9 mouse cellular contexts compared by ENCODE assay signal in the genomic region with DNA sequence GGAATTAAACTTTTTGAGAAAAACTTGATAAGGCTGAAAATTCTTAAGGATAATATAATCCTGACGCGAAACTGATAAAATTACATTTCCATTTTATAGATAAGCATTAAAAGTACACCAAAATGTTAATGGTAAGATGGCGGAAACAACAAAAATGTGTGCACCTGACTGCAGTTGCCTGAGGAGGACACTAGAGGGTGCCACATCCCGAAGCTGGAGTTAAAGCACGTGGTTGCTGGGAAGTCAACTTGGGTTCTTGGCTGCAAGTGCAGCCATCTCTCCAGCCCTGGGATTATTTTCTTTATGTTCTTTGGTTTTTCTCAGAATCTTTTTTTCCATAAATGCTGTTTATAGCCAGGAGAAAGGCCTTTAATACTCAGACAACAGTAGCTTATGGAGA. TPM values are rescaled to one million over a fixed set of nuclear protein-coding genes. Genes with fewer than 3 reads are reported as not detected.
DNase-seq lines count a peak whose midpoint lies in the region; ATAC-seq and TF ChIP-seq lines count a peak whose summit lies in the region.
"Had no signal": no experiment of that assay in that cellular context is flagged by ENCODE, and none has a peak within 500 bp of the region (broad histone marks: within the 10 kb centered on the region; RNA-seq: fewer than 3 reads in every experiment).

No protein-coding gene starts in this region.

- TF ChIP-seq EP300 in ES-Bruce4 (IDR thresholded peaks at IDR 0.05; ENCODE audit: insufficient read depth, low read depth, low read length): peak; percentile 47; the same call in 1 of the 2 replicates

- no peak overlapping the region for H3K9ac ChIP-seq in limb, embryonic 11.5 days (ENCODE audit: low read length)
- H3K9ac ChIP-seq in ES-Bruce4 (ENCODE audit: low read depth, poor library complexity, severe bottlenecking): no peak overlapping the region
- no peak overlapping the region for H3K9ac ChIP-seq in intestine, embryonic 16.5 days (ENCODE audit: low read depth, low read length)

- H3K27me3 ChIP-seq in limb, embryonic 11.5 days (ENCODE audit: control insufficient read depth, insufficient read depth, low read length): no peaks in the 10 kb centered on the region
- no peaks in the 10 kb centered on the region for H3K27me3 ChIP-seq in limb, embryonic 10.5 days (ENCODE audit: low read depth, poor library complexity, severe bottlenecking)
- H3K27me3 ChIP-seq in ES-Bruce4 (ENCODE audit: control insufficient read depth, insufficient read depth, low read length, poor library complexity, severe bottlenecking): no peaks in the 10 kb centered on the region
- no peaks in the 10 kb centered on the region for H3K27me3 ChIP-seq in intestine, embryonic 16.5 days (replicated peaks; ENCODE audit: control insufficient read depth, insufficient read depth, low read length)

- H3K9me3 ChIP-seq in limb, embryonic 11.5 days (ENCODE audit: control insufficient read depth, low read length): no peaks in the 10 kb centered on the region
- no peaks in the 10 kb centered on the region for H3K9me3 ChIP-seq in limb, embryonic 10.5 days (replicated peaks)
- no peaks in the 10 kb centered on the region for H3K9me3 ChIP-seq in ES-Bruce4 (replicated peaks; ENCODE audit: control insufficient read depth, insufficient read depth, low read length, poor library complexity, severe bottlenecking)
- H3K9me3 ChIP-seq in intestine, embryonic 16.5 days (ENCODE audit: control insufficient read depth, low read length): no peaks in the 10 kb centered on the region

- no peak overlapping the region for H3K4me3 ChIP-seq in limb, embryonic 11.5 days (ENCODE audit: low read depth, low read length)
- H3K4me3 ChIP-seq in limb, embryonic 10.5 days: no peak overlapping the region
- no peak overlapping the region for H3K4me3 ChIP-seq in ES-Bruce4 (ENCODE audit: low read depth, low read length)
- no peak overlapping the region for H3K4me3 ChIP-seq in olfactory bulb, adult 2 months (ENCODE audit: insufficient read depth, low read depth, low read length)
- H3K4me3 ChIP-seq in intestine, embryonic 16.5 days (ENCODE audit: low read length): no peak overlapping the region

- TF ChIP-seq CTCF in ES-Bruce4 (IDR thresholded peaks at IDR 0.05; ENCODE audit: low read depth, low read length): peak; percentile 88
- peak; percentile 59 for TF ChIP-seq CTCF in brain, embryonic 14.5 days (IDR thresholded peaks at IDR 0.05; ENCODE audit: borderline replicate concordance, extremely low read depth, insufficient read depth, insufficient read length)
- TF ChIP-seq CTCF in olfactory bulb, adult 2 months (IDR thresholded peaks at IDR 0.05; ENCODE audit: insufficient read depth, low read depth, low read length): 0 out of 2 replicates have a peak, but pooled peaks have one; percentile 25

- H3K36me3 ChIP-seq in limb, embryonic 11.5 days (ENCODE audit: control insufficient read depth, insufficient read depth, low read length): no peaks in the 10 kb centered on the region
- no peaks in the 10 kb centered on the region for H3K36me3 ChIP-seq in limb, embryonic 10.5 days
- no peaks in the 10 kb centered on the region for H3K36me3 ChIP-seq in ES-Bruce4 (ENCODE audit: control insufficient read depth, insufficient read depth, low read length, poor library complexity, severe bottlenecking)
- no peaks in the 10 kb centered on the region for H3K36me3 ChIP-seq in intestine, embryonic 16.5 days (ENCODE audit: control insufficient read depth, insufficient read depth, low read length)

- peak; percentile 37 for DNase-seq in limb, embryonic 11.5 days (ENCODE audit: low spot score)
- DNase-seq in limb, embryonic 10.5 days (ENCODE audit: low spot score): no peak
- DNase-seq in brain, embryonic 14.5 days (ENCODE audit: low read depth): peak; percentile 18
- no peak for DNase-seq in cerebellum, postnatal 4 days (ENCODE audit: low spot score in 2 of 2)
- no peak for DNase-seq in kidney, adult 8-10 months
- DNase-seq: lung, postnatal 4 days had no signal

- 49% methylated on average over 5 of the region's 5 CpGs for WGBS in limb, embryonic 11.5 days
- 45% methylated on average over 5 of the region's 5 CpGs for WGBS in limb, embryonic 10.5 days
- WGBS in olfactory bulb, adult 2 months: 56% methylated on average over 5 of the region's 5 CpGs
- 49% methylated on average over 5 of the region's 5 CpGs for WGBS in intestine, embryonic 16.5 days

- no peak for ATAC-seq in limb, embryonic 11.5 days (ENCODE audit: insufficient number of reproducible peaks, low FRiP score, low TSS enrichment, low read depth)
- no peak for ATAC-seq in intestine, embryonic 16.5 days

- no peak overlapping the region for H3K4me2 ChIP-seq in limb, embryonic 11.5 days (ENCODE audit: low read depth, severe bottlenecking)
- no peak overlapping the region for H3K4me2 ChIP-seq in intestine, embryonic 16.5 days (ENCODE audit: low read depth, low read length)

- no peak overlapping the region for H3K27ac ChIP-seq in limb, embryonic 11.5 days (replicated peaks; ENCODE audit: low read depth, low read length)
- no peak overlapping the region for H3K27ac ChIP-seq in limb, embryonic 10.5 days
- H3K27ac ChIP-seq in ES-Bruce4 (ENCODE audit: insufficient read depth, low read length): no peak overlapping the region
- H3K27ac ChIP-seq in olfactory bulb, adult 2 months (ENCODE audit: insufficient read depth, low read depth, low read length): 0 out of 2 replicates have a peak overlapping the region, but pooled peaks have one; percentile 13
- no peak overlapping the region for H3K27ac ChIP-seq in intestine, embryonic 16.5 days (ENCODE audit: low read length)

- peaks cover 2% of the 10 kb centered on the region; the same call in 1 of the 2 replicates for H3K4me1 ChIP-seq in limb, embryonic 11.5 days (ENCODE audit: control insufficient read depth, insufficient read depth, low read length)
- peaks cover 14% of the 10 kb centered on the region for H3K4me1 ChIP-seq in limb, embryonic 10.5 days
- H3K4me1 ChIP-seq in ES-Bruce4 (ENCODE audit: control insufficient read depth, insufficient read depth, low read length): no peaks in the 10 kb centered on the region
- H3K4me1 ChIP-seq in olfactory bulb, adult 2 months (ENCODE audit: control insufficient read depth, insufficient read depth, low read length): peaks cover 14% of the 10 kb centered on the region
- H3K4me1 ChIP-seq in intestine, embryonic 16.5 days (ENCODE audit: control insufficient read depth, insufficient read depth, low read length): no peaks in the 10 kb centered on the region

- no peak for TF ChIP-seq POLR2A in ES-Bruce4 (IDR thresholded peaks at IDR 0.05; ENCODE audit: insufficient read depth, low read length)
- TF ChIP-seq POLR2A in brain, embryonic 14.5 days (IDR thresholded peaks at IDR 0.05; ENCODE audit: borderline replicate concordance, extremely low read depth, insufficient read depth, insufficient read length, poor library complexity, severe bottlenecking): no peak
- no peak for TF ChIP-seq POLR2A in olfactory bulb, adult 2 months (IDR thresholded peaks at IDR 0.05; ENCODE audit: insufficient read depth, low read depth, low read length)

RNA-seq across cellular contexts. Expression of gene Gpr83, which starts 13.6 kb away (rescaled TPM):
- 0.05 TPM in 1 of 2 replicates, not detected in the other for polyA plus RNA-seq in limb, embryonic 11.5 days (2014; fragmentation: Nextera tagmentation; extraction: Ambion mirVana)
- 0.08 TPM in 1 of 2 replicates, not detected in the other for polyA plus RNA-seq in limb, embryonic 10.5 days (2016; fragmentation: Nextera tagmentation; extraction: Ambion mirVana)
- not detected in 2 replicates for polyA plus RNA-seq in ES-Bruce4 (2011; ENCODE audit: insufficient read depth, insufficient read length, low read depth, missing spikeins)
- 1.6 and 2.2 TPM in 2 replicates for polyA plus RNA-seq in brain, embryonic 14.5 days (2012; rRNA removed)
- polyA plus RNA-seq in olfactory bulb, adult 2 months (2012; ENCODE audit: insufficient read depth, insufficient read length, low replicate concordance, missing spikeins): not detected in 2 replicates
- 0.32 TPM in 2 replicates for polyA plus RNA-seq in intestine, embryonic 16.5 days (2015; fragmentation: Nextera tagmentation; extraction: Ambion mirVana)

RNA-seq across cellular contexts. Expression of gene Izumo1r, which starts 57.3 kb away (rescaled TPM):
- polyA plus RNA-seq in limb, embryonic 11.5 days (2014; fragmentation: Nextera tagmentation; extraction: Ambion mirVana): 0.16 TPM in 1 of 2 replicates, not detected in the other
- 0.20 TPM in 1 of 2 replicates, not detected in the other for polyA plus RNA-seq in limb, embryonic 10.5 days (2016; fragmentation: Nextera tagmentation; extraction: Ambion mirVana)
- not detected in 2 replicates for polyA plus RNA-seq in ES-Bruce4 (2011; ENCODE audit: insufficient read depth, insufficient read length, low read depth, missing spikeins)
- polyA plus RNA-seq in brain, embryonic 14.5 days (2012; rRNA removed): not detected in 2 replicates
- not detected in 2 replicates for polyA plus RNA-seq in olfactory bulb, adult 2 months (2012; ENCODE audit: insufficient read depth, insufficient read length, low replicate concordance, missing spikeins)
- not detected in 2 replicates for polyA plus RNA-seq in intestine, embryonic 16.5 days (2015; fragmentation: Nextera tagmentation; extraction: Ambion mirVana)

Comparison
In these comparisons a context has a peak if more than half of its experiments do, and no peak if none do; other contexts are left out.
1. DNase-seq: peak in limb, embryonic 11.5 days (single experiment) and brain, embryonic 14.5 days (single experiment); none in limb, embryonic 10.5 days (single experiment), cerebellum, postnatal 4 days (0 of 2) and kidney, adult 8-10 months (0 of 2).
2. CTCF ChIP-seq: peak in every context shown above with its lines; median percentile 88 in ES-Bruce4; 59 in brain, embryonic 14.5 days; 25 in olfactory bulb, adult 2 months.